Mouse (Mus musculus): Measurements from ENCODE around the gene Chd5.

Chd5 gene

DNA sequence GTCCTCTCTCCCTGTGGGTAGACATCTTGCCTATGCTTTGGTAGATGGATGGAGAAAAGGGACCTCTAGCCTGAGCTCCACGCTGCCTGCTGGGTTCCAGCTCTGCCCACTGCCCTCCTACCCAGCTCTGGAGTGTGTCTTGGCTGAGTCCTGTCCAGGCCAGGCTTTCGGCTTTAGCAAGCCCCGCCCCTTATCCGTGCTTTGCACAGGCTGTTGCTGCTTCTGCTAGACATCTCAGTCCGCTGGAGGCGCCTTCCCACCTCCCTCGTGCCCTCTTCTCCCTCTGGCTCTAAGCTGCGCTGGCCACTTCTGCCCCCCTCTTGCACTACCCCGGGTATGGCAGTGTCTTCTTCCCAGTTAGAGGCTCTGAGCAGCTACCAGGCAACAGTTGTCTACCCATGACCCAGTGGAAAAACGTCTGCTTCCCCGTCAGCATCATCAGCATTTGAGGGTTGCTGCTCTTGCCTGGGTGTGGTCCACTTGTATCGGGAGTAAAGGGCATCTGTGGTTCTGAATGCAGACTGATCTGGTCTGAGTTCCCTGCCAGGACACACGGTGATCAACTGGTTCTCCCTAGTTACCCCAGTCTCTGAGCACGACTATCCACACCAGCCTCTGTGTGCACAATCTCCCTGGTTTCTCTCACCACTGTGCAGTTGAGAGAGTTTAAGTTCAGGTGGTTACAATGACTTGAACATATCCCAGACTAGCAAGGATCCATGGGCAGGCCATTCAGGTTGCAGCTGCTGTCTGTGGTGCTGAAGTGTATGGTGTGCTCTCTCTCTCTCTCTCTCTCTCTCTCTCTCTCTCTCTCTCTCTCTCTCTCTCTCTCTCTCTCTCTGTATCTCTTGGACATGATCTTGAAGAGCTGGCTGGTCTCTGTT, 13.2 kb downstream of the Chd5 start:
- intact Hi-C loops (cut with DNase I) = no loop called here

DNA sequence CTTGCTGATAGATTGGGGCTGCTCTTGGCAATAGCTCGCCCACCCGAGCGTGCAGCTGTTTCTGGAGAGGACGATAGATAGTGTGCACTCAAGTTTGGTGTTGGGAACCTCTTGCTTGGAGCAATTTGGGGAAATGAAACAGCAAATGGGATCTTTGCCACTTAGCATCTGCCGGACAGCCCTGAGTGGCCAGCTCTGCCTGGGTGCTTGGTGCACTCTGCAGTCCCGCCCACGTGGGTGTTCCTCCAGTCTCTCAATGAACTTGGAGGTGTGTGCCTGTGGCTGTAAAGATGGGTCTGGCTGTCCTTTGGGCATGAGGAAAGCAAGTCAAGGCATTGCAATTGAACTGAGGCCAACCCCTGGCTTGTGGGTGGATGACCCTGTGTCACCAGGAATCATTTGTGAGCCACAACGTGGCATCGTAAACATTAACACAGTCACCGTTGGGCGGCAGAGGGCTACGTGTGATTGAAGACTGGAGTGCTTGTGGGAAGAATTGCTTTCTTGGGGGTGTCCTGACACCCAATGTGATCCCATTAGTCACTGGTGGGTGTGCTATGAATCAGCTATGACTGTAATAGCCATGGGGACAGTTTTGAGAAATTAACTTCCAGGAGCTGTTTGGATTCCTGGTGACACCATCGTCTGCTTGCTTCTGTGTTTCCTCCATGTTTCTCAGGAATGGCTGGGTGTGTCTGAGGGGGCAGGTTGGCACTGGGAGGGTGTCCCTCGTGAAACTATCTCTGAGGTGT, 15.6 kb downstream of the Chd5 start:
- intact Hi-C loops (cut with DNase I) = no loop called here

DNA sequence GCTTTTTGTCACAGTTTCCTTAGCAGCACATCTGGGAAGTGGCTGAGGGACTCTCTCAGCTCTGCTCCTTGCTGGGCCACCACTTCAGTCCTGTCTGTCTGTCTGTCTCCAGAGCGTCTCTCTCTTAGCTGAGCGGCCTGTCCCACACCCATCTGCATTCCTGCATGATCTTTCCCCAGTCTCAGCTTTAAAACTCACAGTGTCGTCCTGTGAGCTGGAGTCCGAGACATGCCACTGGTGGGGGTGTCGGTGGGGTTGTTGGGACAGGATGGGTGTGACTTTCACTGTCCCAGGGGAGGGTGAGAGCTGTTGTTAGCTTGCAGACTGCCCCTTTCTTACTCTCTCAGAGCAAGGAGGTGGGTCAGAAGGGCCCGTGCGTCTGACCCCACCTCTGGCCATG, 17.2 kb downstream of the Chd5 start:
- intact Hi-C loops (cut with DNase I) = no loop called here

DNA sequence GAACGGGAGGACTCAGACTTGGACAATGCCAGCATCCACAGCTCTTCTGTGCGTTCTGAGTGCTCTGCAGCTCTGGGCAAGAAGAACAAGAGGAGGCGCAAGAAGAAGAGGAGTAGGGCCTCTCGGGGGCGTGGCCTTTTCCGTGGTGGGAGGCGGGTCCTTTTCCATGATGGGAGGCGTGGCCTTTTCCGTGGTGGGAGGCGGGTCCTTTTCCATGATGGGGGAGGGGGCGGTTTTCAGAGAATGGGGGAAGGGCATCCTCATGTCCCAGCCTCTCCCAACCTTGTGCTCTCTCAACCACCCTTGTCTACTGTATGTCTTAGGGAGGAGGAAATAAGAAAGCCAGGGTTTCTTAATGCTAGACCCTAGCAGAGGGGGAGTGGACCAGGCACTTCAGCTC, 21.2 kb downstream of the Chd5 start:
- intact Hi-C loops (cut with DNase I) = no loop called here

DNA sequence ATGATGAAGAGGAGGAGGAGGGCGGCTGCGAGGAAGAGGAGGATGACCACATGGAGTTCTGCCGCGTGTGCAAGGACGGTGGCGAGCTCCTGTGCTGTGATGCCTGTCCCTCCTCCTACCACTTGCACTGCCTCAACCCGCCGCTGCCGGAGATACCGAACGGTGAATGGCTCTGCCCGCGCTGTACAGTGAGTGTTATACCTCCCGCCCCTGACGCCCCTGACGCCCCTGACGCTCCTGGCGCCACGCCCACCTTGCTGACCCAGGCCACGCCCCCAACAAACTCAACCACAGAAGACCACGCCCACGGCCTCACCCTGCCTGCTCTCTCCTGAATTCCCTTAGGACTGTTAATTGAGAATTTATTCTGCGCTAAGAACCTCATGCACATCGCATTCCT, 22.4 kb downstream of the Chd5 start:
- intact Hi-C loops (cut with DNase I) = no loop called here

DNA sequence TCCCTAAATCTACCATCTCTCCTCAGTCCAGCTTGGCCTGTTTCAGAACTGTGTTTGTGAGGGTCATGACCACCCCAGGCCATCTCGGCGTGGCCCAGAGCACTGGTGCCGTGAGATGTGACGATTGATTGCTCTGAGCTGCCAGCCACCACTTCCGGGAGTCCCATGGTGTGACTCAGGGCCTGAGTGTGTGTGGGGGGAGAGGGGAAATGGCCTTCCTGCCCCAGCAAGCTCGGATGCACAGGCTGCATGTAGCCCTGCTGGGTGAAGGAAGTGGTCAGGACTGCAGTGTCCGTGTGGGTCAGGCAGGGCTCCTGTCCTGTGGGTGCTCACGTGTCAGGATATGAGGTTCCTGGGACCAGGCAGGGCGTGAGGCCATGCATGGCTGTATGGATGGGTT, 23.7 kb downstream of the Chd5 start:
- intact Hi-C loops (cut with DNase I) = no loop called here

DNA sequence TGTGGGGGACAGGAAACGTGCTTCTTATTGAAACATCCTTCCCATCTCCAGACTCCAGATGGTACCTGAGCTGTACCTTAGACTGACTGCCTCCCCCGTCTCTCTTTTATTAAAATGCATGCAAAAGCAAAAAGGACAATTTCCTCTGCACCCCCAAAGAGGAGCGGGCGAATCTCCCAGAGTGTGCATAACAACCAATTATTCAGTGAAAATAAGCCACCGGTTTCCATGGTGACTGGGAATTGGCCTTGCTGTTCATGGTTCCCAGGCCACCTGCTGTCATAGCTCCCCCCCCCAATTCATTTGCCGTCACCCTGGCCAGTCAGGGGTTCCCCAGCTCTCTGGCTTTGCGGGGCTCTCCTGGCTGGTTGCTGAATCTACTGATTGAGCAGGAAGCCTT, 26.8 kb downstream of the Chd5 start:
- intact Hi-C loops (cut with DNase I) = no loop called here

DNA sequence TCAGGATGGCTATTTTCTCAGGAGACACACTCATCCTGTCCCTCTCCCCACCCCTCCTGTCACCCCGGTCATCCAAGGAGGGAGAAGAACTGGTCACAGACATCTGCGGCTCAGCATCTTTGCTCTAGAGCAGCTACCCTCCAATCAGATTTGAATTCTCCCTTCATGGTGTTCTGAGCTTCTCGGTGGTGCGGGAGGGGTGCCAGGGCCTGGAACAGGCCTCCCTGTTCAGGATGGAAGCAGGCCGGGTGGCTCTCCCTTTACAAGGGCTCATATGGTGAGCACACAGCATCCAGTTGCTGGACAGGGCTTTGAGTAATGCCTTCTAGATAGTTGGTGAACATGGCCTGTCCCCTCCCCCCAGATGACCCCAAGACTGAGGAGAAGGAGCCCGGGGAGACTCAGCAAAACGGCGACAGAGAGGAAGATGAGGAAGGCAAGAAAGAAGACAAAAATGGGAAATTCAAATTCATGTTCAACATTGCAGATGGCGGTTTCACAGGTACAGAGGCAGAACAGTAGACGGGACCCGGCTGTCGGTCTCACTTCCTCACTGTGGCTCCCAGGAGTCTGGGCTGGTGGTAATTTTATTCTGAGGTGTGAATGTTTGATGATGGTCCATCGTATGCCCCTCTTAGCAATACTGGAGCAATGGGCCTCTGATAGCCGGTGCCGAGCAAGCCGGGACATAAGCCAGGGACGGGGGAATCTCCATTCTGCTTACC, 44.2 kb downstream of the Chd5 start:
- intact Hi-C loops (cut with DNase I) = no loop called here

DNA sequence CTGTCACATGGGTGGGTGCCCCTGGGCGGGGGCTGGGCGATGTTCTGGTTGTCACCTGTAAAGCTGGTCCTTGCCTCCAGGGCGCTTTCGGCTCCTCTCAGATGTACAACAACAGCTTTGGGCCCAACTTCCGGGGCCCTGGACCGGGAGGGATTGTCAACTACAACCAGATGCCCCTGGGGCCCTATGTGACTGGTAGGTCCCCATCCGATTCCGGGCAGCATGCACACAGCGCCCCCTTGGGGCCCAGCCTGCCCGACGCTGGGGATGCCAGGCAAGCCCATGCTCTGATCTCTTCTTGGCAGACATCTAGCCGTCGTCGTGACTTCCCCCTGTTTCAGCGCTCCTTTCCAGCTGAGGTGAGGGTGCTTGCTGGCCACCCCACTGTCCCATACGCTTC, 47.2 kb downstream of the Chd5 start:
- intact Hi-C loops (cut with DNase I) = no loop called here

DNA sequence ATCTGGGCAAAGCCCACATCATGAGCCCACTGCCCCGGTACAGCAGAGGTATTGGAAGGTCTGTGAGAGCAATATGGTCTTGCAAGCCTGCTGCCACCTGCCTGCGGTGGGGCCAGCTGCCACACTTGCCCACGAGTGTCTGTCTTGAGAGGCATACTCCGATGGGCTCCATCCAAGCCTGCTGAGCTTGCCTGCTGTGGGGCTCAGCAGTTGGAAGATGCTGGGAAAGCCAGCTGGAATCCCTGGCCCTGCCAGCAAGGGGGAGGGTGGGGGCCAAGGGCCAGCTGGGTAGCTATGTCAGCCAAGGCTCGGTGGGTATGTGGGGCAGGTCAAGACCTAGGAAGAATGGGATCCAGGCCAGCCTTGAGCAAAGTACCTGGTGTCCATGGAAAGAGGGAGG, 53.7 kb downstream of the Chd5 start:
- intact Hi-C loops (cut with DNase I) = no loop called here

DNA sequence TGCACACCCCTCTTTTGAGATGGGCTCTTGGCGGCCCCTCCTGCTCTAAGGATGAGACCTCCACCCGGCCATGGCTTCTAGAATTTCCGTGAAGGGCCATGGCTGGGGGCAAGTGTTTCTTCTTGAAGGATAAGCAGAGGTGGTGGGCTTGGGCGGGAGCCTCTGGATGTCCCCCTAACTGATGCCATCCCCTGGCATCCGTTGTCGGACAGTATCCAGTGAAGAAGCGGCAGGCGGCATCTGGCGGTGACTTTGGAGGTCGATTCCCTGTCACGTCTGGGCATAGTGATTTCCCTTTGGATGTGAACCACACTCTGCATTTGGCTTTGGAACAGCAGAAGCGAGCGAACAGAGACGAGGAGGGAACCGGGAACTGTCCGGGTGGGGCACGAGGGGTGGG, 54.2 kb downstream of the Chd5 start:
- intact Hi-C loops (cut with DNase I) = no loop called here

DNA sequence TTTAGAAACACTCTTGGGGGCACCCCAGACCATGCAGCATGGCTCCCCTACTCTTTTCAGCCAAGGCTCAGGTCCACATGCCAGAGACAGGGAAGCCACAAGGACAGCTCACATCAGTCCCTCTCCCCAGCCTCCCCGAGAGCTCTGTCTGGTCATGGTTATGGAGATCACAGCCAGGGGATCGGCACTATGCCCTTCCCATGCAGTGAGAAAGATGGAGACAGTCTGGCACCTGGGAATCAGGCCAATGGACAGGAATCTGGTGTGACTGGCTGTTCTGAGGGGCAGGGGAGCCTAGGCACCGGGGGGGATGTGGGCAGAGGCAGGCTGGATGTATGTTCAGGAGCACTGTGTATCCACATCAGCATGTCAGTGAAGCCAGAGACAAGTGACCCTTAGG, 60.5 kb downstream of the Chd5 start:
- intact Hi-C loops (cut with DNase I) = no loop called here

DNA sequence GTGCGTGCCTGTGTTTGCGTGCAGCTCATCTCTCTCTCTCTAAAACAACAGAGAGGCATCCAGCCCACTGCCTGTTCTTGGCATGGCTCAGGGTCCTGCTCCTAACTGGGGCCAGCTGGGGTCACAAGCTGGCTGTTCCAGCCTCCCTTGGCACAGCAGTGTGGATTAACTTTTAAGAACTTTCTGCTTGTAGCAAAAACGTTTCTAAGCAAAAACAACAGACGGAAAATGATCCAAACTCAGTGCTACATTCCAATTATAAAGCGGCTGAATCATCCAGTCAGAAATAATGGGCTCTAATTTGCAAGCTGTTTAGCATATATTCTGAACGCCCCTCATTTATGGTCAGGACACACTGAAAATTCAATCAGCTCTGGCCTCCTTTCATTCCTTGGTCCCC, 66.7 kb downstream of the Chd5 start:
- intact Hi-C loops (cut with DNase I) = no loop called here

DNA sequence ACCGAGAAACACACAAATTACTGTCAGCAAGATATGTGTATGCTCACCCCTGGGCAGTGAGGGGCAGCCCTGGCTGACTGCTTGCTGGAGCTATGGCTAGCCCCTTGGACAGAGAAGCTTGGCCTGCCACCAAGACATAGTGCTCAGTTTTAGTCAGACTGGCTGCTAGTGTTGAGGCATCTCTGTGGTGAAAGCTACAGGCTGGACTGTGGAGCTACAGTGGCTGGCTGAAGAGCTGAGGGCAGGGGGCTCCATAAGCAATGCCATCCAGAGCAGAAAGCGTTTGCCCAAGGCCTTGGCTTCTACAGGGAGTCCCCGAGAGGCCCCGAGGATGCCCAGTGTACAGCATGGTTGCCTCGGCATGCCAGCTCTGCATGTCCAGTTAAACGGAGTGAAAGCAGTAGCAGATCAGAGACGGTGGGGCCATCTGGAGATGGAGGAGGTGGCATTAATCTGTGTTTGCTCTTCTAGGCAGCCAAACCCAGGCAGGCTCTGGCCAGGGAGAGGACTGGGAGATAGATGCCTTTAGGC, 67.3 kb downstream of the Chd5 start:
- intact Hi-C loops (cut with DNase I) = no loop called here

DNA sequence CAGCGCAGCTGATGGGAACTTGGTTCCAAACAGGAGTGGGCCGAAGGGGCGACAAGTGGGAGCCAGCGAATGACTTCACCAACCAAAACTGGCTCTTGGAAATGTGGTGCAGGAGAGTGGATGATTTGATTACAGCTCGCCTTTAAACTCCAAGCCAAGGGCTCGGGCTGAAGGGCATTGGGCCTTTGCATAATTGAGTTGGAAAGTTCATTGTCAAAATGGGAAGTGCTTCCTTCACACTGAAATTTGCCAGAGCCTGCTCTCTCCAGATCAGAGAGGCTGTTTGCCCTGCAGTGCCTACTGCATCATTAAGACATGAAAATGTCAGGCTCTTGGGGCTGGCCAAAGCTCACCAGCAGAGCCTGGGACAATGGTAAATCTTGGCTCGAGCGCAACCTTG, 68.1 kb downstream of the Chd5 start:
- intact Hi-C loops (cut with DNase I) = no loop called here

DNA sequence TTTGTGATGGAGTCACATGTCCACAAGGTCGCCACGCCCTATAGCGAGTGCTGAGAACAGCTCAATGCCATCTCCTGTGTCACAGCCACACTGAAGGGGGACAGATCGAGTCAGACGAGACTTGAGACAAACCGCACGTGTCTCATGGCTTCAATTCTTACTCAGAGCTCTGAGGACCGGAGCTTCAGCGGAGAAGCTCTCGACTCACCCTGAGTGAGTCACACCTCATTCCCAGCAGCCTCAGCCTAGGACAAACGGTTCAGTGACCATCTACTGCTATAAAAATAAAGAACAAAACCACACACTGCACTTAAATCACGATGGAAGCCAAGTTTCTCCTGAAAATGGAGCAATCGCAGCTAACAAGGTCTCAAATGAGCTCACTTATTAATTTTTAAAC, 72.5 kb downstream of the Chd5 start:
- intact Hi-C loops (cut with DNase I) = no loop called here

DNA sequence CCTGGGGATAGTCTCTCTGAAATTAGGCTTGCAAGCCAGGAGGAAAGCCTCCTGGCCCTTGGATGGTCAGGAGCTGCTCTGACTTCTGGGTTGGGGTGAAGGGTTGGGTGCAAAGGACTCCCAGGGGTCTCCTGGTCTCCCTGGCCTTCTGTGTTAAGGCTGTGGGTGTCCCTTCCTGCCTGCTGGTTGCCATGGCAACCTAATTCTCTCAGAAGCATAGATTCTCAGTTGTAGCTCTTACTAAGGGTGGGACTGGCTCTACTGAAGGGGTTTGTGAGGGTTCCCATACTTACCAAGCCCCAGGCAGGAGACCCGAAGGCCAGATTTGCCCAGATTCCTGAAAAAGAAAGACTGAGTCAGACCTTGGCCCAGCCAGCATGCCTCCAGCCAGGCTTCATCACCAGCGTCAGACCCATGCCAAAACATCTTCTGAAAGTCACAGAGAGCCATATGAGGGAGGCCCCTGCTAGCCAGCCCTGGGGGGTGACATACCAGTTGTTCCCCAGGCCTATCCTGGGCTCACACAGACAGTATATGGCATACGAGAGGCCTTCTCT, 74.2 kb downstream of the Chd5 start:
- intact Hi-C loops (cut with DNase I) = no loop called here

DNA sequence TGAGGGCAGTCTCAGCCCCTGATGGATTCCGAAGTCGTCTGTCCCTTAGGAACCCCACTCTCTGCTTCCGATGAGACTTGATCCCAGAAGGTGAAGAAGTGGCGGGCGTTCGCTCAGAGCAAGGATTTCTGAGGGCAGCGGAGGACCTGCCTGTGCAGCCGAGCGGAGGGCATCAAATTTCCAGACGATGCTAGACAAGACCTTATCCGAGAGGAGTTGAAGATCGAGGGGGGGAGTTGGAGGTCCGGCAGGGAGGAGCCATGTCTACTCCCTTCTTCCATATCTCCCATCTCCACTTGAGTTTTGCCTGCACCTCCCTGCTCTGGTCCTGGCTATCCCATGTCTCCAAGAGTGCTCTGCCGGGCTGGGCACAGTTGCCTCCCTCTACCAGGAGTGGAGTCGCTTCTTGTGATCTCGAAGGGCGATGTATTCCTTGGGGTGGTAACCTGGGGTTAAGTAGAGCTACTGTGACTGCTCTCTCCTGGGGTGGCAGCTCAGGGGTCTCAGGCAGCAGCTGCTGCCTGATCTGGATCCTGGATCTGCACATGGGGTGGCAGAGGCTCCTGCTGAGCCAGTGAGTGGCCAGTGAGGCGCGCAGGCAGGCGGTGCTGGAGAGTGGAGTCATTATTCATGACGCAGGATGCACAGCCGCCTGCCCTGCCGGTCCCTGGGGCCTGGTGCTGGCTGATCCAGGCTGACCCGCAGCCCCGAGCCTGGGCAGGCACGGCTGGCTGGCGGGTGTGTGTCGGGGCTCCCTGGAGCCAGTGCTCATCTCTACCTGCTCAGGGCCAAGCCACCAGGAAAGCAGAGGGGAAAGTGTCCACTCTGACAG, 80.0 kb downstream of the Chd5 start:
- intact Hi-C loops (cut with DNase I) = no loop called here

DNA sequence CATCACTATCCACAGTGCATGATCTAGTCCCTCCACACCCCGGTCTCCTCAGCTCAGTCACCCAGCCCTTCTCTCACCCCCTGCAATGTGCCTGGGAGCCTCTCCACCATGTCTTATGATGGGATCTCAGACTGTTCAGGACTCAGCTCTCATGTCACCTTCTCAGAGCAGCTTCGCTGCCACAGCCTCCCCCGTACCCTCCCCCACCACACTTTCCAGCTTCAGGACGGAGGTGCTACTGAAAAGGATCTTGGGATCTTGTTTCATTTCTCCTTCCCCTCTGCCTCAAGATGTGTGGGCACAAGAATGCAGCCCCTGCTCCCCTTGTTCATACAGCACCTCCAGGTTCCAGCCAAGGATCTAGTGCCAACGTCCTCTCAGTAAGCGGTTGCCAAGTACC, 85.1 kb downstream of the Chd5 start:
- intact Hi-C loops (cut with DNase I) = no loop called here

DNA sequence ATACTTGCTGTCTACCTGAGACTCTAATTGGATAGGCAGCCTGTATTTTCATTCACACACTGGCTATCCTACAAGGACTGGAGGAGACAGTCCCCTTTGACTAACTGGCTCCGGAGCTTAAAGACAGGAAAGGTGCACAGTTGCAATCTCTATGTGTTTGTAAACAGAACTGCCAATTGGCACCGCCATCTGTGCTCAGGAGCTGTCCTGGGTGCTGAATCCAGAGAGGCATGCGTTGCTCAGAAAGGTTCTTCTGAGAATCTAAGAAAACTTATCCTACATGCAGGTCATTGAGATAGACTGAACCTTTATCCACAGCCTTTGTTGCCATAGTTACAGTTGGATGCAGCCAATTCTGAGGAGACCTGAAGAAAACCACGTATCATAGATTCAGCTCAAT, 85.9 kb downstream of the Chd5 start:
- intact Hi-C loops (cut with DNase I) = no loop called here

DNA sequence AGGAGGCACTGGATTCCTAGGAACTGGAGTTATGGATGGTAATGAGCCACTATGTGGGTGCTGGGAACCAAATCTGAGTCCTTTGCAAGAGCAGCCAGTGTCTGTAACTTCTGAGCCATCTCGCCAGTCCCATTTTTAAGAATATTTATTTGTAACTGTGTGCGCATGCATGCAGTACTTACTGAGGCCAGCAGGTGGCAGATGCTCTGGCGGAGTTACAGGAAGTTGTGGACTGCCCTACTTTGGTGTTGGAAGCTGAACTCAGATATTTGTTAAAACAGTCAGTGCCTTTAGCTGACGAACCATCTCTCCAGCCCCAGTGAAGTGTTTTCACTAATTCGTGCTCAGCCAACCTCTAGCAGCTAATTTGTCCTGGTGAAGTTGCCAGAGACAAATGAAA, 86.5 kb downstream of the Chd5 start:
- intact Hi-C loops (cut with DNase I) = no loop called here

All from adrenal gland (tissue).